Mouse (Mus musculus): ENCODE results near the gene Pvalb.

DNA sequence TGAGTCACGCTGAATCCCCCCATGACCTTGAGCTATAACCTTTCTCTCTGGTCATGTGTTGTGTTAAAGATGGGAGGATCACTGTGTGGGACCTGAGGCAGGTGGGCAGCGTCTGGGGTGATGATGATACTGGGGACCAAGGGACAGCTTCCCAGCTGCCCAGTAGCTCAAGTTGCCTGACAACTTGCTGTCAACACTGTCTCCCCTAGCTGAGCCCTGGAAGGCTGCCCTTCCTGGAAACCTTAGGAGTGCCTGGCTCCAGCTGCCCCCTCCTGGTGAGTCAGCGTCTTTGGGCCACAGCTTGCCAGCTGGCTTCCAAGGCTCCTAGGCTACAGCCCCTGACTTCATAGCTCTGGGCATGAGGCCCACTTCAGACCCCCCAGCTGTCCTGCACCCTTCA is 1.0 kb downstream of the Pvalb start:
- TF ChIP-seq CTCF (IDR thresholded peaks at IDR 0.05; ENCODE audit: control insufficient read depth, insufficient read depth, insufficient replicate concordance, low read depth, low read length) (peak; percentile 40; the same call in 1 of the 2 replicates), POLR2A (IDR thresholded peaks at IDR 0.05; ENCODE audit: control insufficient read depth, low read depth, low read length) (no peak)

Measured in testis, adult 2 months (tissue).